Mouse (Mus musculus): Measurements from ENCODE around the gene Krtap5-4. TPM values are rescaled to one million over a fixed set of nuclear protein-coding genes. Genes with fewer than 3 reads are reported as not detected.

Gene Krtap5-4
- not detected for polyA plus RNA-seq (2012; fragmentation: generic; extraction: Trizol)

DNA sequence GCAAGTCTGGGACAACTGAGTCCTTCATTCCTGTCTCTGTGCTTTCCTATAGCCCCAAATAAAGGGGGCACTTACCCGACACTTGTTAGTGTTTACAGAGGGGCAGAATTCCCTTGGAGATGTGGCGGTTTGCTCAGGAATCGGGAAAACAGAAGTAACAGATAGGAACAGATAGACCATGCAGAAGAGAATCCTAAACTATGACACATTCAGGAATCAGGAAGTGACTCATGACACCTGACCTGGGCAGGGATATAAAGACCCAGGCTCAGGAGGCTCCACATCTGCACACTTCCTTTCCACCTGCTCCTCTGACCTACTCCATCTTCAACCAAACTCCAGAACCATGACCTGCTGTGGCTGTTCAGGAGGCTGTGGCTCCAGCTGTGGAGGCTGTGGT lies at the start of gene Krtap5-4:
Krtap5-4 (plus strand) TSS at position 301 of the 400 bp plus-strand sequence.

DNA sequence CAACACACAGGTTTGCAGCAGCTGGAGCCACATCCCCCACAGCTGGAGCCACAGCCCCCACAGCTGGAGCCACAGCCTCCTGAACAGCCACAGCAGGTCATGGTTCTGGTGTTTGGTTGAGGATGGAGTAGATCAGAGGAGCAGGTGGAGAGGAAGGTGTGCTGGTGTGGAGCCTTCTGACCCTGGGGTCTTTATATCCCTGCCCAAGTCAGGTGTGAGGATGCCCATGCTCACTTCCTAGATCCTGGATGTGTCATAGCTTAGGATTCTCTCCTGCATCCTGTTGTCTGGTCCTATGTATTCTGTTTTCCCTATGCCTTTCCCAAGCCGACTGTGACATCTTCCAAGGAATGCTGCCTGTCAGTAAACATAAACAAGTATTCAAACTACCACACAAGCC lies 45.1 kb upstream of the Krtap5-4 start, which contains the start of gene Gm2431:
Gm2431 (minus strand) TSS at position 101 of the 400 bp plus-strand sequence.

DNA sequence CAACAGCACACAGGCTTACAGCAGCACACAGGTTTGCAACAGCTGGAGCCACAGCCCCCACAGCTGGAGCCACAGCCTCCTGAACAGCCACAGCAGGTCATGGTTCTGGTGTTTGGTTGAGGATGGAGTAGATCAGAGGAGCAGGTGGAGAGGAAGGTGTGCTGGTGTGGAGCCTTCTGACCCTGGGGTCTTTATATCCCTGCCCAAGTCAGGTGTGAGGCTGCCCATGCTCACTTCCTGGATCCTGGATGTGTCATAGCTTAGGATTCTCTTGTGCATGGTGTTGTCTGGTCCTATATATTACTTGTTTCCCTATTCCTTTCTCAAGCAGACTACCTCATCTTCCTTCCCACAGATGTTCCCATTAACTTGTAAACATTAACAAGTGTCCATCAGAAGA lies 29.1 kb upstream of the Krtap5-4 start, which contains the start of gene Gm4559:
Gm4559 (minus strand) TSS at position 101 of the 400 bp plus-strand sequence.

DNA sequence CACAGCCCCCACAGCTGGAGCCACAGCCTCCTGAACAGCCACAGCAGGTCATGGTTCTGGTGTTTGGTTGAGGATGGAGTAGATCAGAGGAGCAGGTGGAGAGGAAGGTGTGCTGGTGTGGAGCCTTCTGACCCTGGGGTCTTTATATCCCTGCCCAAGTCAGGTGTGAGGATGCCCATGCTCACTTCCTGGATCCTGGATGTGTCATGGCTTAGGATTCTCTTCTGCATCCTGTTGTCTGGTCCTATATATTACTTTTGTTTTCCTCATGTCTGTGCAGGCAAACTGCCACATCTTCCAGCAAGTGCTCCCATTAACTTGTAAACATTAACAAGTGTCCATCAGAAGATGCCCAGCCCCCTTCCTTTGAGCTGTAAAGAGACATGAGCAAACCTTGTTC lies 6.3 kb upstream of the Krtap5-4 start, which contains the start of gene Krtap5-1:
Krtap5-1 (minus strand) TSS at position 101 of the 400 bp plus-strand sequence.

Other genes starting within 250 kb of the Krtap5-4 start
- 10 to 100 TPM; 15.6 to 37.1 TPM for gene Mob2, start 242.5 kb upstream of the Krtap5-4 start, polyA plus RNA-seq (2012; fragmentation: generic; extraction: Trizol)
- under 1 TPM; 0.79 to 0.83 TPM for gene Dusp8, start 207.7 kb upstream of the Krtap5-4 start, polyA plus RNA-seq (2012; fragmentation: generic; extraction: Trizol)
- gene Gm45618, start 182.8 kb upstream of the Krtap5-4 start, polyA plus RNA-seq (2012; fragmentation: generic; extraction: Trizol): not detected
- not detected for gene Gm39115, start 167.5 kb upstream of the Krtap5-4 start, polyA plus RNA-seq (2012; fragmentation: generic; extraction: Trizol)
- gene Gm45337, start 158.9 kb upstream of the Krtap5-4 start, polyA plus RNA-seq (2012; fragmentation: generic; extraction: Trizol): not detected
- gene Gm29735, start 146.4 kb upstream of the Krtap5-4 start, polyA plus RNA-seq (2012; fragmentation: generic; extraction: Trizol): not detected
- not detected for gene Gm4553, start 137.8 kb upstream of the Krtap5-4 start, polyA plus RNA-seq (2012; fragmentation: generic; extraction: Trizol)
- not detected for gene Krtap5-2, start 127.5 kb upstream of the Krtap5-4 start, polyA plus RNA-seq (2012; fragmentation: generic; extraction: Trizol)
- not detected for gene Gm10153, start 113.2 kb upstream of the Krtap5-4 start, polyA plus RNA-seq (2012; fragmentation: generic; extraction: Trizol)
- not detected for gene Krtap5-3, start 102.2 kb upstream of the Krtap5-4 start, polyA plus RNA-seq (2012; fragmentation: generic; extraction: Trizol)
- gene Gm7579, start 91.7 kb upstream of the Krtap5-4 start, polyA plus RNA-seq (2012; fragmentation: generic; extraction: Trizol): not detected
- gene Krtap5-5, start 73.6 kb upstream of the Krtap5-4 start, polyA plus RNA-seq (2012; fragmentation: generic; extraction: Trizol): not detected
- gene Gm40460, start 62.5 kb upstream of the Krtap5-4 start, polyA plus RNA-seq (2012; fragmentation: generic; extraction: Trizol): not detected
- not detected for gene Gm2431, start 45.2 kb upstream of the Krtap5-4 start, polyA plus RNA-seq (2012; fragmentation: generic; extraction: Trizol)
- not detected for gene Gm4559, start 29.2 kb upstream of the Krtap5-4 start, polyA plus RNA-seq (2012; fragmentation: generic; extraction: Trizol)
- not detected for gene Krtap5-1, start 6.4 kb upstream of the Krtap5-4 start, polyA plus RNA-seq (2012; fragmentation: generic; extraction: Trizol)
- 1 to 10 TPM; 2.0 to 4.2 TPM for gene Ifitm10, start 70.2 kb downstream of the Krtap5-4 start, polyA plus RNA-seq (2012; fragmentation: generic; extraction: Trizol)
- under 1 TPM; 0.12 to 0.13 TPM for gene Gm49369, start 79.1 kb downstream of the Krtap5-4 start, polyA plus RNA-seq (2012; fragmentation: generic; extraction: Trizol)
- 100 to 1,000 TPM; 348 to 485 TPM for gene Ctsd, start 84.5 kb downstream of the Krtap5-4 start, polyA plus RNA-seq (2012; fragmentation: generic; extraction: Trizol)
- 1 to 10 TPM; 1.6 TPM for gene Syt8, start 131.3 kb downstream of the Krtap5-4 start, polyA plus RNA-seq (2012; fragmentation: generic; extraction: Trizol)
- 1 to 10 TPM in 1 of 2 experiments, under 1 TPM in 1; 0.35 to 2.5 TPM for gene Tnni2, start 138.3 kb downstream of the Krtap5-4 start, polyA plus RNA-seq (2012; fragmentation: generic; extraction: Trizol)
- 10 to 100 TPM; 10.9 to 46.7 TPM for gene Lsp1, start 157.3 kb downstream of the Krtap5-4 start, polyA plus RNA-seq (2012; fragmentation: generic; extraction: Trizol)
- 1 to 10 TPM in 1 of 2 experiments, under 1 TPM in 1; 0.05 to 2.6 TPM for gene Tnnt3, start 195.3 kb downstream of the Krtap5-4 start, polyA plus RNA-seq (2012; fragmentation: generic; extraction: Trizol)
- 100 to 1,000 TPM; 104 to 105 TPM for gene Mrpl23, start 229.1 kb downstream of the Krtap5-4 start, polyA plus RNA-seq (2012; fragmentation: generic; extraction: Trizol)